Mouse (Mus musculus) adipose tissue, adult 10 weeks (tissue): ENCODE measurements around the gene Hspa1a. TPM values are rescaled to one million over a fixed set of nuclear protein-coding genes. Genes with fewer than 3 reads are reported as not detected.

ENCODE experiments used
- polyA plus RNA-seq: library from polyadenylated mRNA; stranded (reverse); fragments of 350-450 nt; fragmentation: Illumina TruSeq; extraction: RNeasy Lipid Tissue Mini Kit (QIAGEN cat#74804); gene quantifications from one replicate; pipeline ENCODE4 v1.2.3, GENCODE M21; 2014; ENCODE audit warnings: low read depth, low replicate concordance

Hspa1a gene
- 24.3 TPM for polyA plus RNA-seq

DNA sequence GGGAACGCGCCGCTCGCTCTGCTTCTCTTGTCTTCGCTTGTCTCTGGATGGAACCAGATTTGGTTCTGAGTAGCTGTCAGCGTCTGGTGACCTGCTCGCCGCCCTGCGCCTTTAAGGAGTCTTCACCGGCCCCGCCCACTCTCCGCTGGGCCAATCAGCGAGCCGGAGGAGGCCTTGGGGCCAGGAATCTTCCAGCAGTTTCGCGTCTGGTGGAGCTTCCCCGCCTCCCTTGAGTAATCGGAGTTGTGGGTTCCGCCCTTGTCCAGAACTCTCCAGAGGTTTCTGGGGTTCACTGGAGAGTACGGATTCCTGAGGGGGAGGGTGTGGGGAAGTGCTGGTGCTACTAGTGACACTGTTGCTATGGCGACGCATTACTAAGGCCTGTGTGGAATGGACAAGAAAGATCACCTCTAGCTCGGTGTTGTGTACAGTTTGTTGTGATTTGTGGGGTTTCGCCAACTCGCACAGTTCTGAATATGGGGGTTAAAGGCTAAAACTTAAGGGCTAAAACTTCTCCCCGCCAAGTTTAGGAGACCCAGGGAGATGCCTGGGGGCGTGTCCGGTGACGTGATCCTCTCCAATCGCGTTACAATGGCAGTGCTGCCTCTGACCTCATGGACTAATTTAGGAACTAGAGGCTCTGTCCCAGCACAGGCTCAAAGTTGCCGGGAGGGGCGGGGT, at the start of gene Hspa1a, which contains the start of gene Hspa1l:
Hspa1a (minus strand) TSS at position 88 of the 681 bp plus-strand sequence.
Hspa1l (plus strand) TSS at position 635 of the 681 bp plus-strand sequence.

DNA sequence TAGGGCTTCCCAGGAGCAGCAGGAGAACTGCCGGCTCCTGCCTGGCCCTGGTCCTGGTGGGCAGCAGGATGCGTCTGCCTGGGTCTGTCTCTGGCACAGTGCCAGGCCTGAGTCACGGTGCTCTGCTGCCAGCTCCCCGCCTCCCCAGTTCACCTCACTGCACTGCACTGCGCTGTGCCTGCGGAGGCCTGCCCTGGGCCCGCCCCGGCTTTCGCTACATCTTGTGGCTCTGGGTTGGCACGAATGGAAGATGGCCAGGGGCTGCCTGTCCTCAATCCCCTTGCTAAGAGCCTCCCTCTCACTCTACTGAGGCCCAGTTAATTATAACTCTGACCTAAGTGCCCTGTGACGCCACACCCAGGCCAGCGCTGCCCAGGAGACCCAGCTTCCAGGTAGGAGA, 44.4 kb upstream of the Hspa1a start, which contains the start of gene Vwa7:
Vwa7 (plus strand) TSS at position 204 of the 400 bp plus-strand sequence.

GRCm38 (mm10) chr17:35000717-35001451, 28.9 kb upstream of the Hspa1a start, which contains the start of gene Vars:
Gene Vars, plus strand, starts transcription at chr17:35000987.

GRCm38 (mm10) chr17:34981690-34982180, 9.8 kb upstream of the Hspa1a start, which contains the start of gene Lsm2:
Gene Lsm2, plus strand, starts transcription at chr17:34981862.

GRCm38 (mm10) chr17:34969822-34970221, 2.1 kb downstream of the Hspa1a start, which contains the start of gene Gm20481:
Gene Gm20481, plus strand, starts transcription at chr17:34969912.

DNA sequence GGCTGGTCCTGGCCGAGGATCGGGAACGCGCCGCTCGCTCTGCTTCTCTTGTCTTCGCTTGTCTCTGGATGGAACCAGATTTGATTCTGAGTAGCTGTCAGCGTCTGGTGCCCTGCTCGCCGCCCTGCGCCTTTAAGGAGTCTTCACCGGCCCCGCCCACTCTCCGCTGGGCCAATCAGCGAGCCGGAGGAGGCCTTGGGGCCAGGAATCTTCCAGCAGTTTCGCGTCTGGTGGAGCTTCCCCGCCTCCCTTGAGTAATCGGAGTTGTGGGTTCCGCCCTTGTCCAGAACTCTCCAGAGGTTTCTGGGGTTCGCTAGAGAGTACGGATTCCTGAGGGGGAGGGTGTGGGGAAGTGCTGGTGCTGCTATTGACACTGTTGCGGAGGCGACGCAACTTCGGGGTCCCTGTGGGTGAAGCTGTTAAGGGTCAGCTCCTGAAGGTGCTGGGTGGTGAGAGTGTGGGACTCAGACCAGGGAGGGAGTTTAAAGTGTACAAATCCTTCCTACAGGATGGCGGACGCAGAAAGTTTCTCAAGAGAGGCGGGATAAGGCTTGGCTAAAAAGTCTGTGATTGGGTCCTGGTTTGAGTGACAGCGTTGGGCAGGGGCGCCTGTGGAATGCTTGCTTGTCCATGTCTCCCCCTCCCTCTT, 12.7 kb downstream of the Hspa1a start, which contains the start of gene Hspa1b:
Hspa1b (minus strand) TSS at position 109 of the 649 bp plus-strand sequence.

DNA sequence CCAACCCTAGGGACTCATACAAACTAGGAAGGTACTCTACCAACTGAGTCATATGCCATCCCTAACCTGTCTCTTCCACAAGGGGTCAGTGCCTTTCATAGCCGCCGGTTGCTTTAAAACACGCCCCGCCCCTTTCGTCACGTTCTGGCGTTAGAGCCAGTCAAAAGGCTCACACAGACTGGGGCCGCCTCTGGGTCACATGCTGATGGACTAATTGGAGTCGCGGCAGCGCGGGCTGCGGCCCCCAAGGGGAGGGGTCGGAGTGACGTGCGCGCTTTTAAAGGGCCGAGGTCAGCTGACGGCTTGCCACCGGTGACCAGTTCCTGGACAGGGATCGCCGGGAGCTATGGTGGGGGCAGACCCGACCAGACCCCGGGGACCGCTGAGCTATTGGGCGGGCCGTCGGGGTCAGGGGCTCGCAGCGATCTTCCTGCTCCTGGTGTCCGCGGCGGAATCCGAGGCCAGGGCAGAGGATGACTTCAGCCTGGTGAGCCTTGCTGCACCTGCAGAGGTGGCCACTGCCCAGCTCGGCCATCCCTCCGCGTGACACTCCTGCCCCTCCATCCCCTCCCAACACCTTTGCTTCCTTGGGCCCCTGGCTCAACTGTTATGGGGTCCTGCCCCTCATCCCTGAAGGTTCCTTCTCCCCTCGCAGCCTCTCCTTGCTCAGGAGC, 40.8 kb downstream of the Hspa1a start, which contains the start of gene Neu1:
Neu1 (plus strand) TSS at position 193 of the 674 bp plus-strand sequence.

Other genes starting within 250 kb of the Hspa1a start
- 248 TPM for gene C4b, start 228.3 kb downstream of the Hspa1a start, polyA plus RNA-seq
- gene Cyp21a1, start 167.6 kb downstream of the Hspa1a start, polyA plus RNA-seq = 1.4 TPM
- gene Stk19, start 135.2 kb downstream of the Hspa1a start, polyA plus RNA-seq = 45.3 TPM
- 59.7 TPM for gene Dxo, start 135.1 kb downstream of the Hspa1a start, polyA plus RNA-seq
- gene Skiv2l, start 121.9 kb downstream of the Hspa1a start, polyA plus RNA-seq = 45.7 TPM
- gene Nelfe, start 121.8 kb downstream of the Hspa1a start, polyA plus RNA-seq = 75.8 TPM
- 114 TPM for gene Cfb, start 109.6 kb downstream of the Hspa1a start, polyA plus RNA-seq
- 14.4 TPM for gene Zbtb12, start 92.7 kb downstream of the Hspa1a start, polyA plus RNA-seq
- not detected for gene Gm20547, start 90.1 kb downstream of the Hspa1a start, polyA plus RNA-seq
- 104 TPM for gene C2, start 73.9 kb downstream of the Hspa1a start, polyA plus RNA-seq
- 113 TPM for gene Ehmt2, start 73.7 kb downstream of the Hspa1a start, polyA plus RNA-seq
- gene Slc44a4, start 57.7 kb downstream of the Hspa1a start, polyA plus RNA-seq = 39.3 TPM
- 81.9 TPM for gene Neu1, start 40.9 kb downstream of the Hspa1a start, polyA plus RNA-seq
- gene Hspa1b, start 12.9 kb downstream of the Hspa1a start, polyA plus RNA-seq = 47.9 TPM
- not detected for gene Gm20481, start 2.2 kb downstream of the Hspa1a start, polyA plus RNA-seq
- 12.0 TPM for gene Hspa1l, start 547 bp upstream of the Hspa1a start, polyA plus RNA-seq
- gene Lsm2, start 9.7 kb upstream of the Hspa1a start, polyA plus RNA-seq = 23.4 TPM
- 62.8 TPM for gene Vars, start 28.8 kb upstream of the Hspa1a start, polyA plus RNA-seq
- gene Vwa7, start 44.4 kb upstream of the Hspa1a start, polyA plus RNA-seq = 0.96 TPM
- gene Sapcd1, start 55.9 kb upstream of the Hspa1a start, polyA plus RNA-seq = 2.9 TPM
- 4.2 TPM for gene Msh5, start 74.6 kb upstream of the Hspa1a start, polyA plus RNA-seq
- 127 TPM for gene Clic1, start 77.8 kb upstream of the Hspa1a start, polyA plus RNA-seq
- gene Ddah2, start 86.9 kb upstream of the Hspa1a start, polyA plus RNA-seq = 43.7 TPM
- gene Ly6g6c, start 93.2 kb upstream of the Hspa1a start, polyA plus RNA-seq = 2.2 TPM
- gene Mpig6b, start 94.0 kb upstream of the Hspa1a start, polyA plus RNA-seq = 2.4 TPM
- 8.2 TPM for gene Ly6g6e, start 104.7 kb upstream of the Hspa1a start, polyA plus RNA-seq
- 14.6 TPM for gene Ly6g6d, start 105.9 kb upstream of the Hspa1a start, polyA plus RNA-seq
- not detected for gene Ly6g6f, start 113.5 kb upstream of the Hspa1a start, polyA plus RNA-seq
- 106 TPM for gene Abhd16a, start 117.1 kb upstream of the Hspa1a start, polyA plus RNA-seq
- 1,353 TPM for gene Ly6g5c, start 136.1 kb upstream of the Hspa1a start, polyA plus RNA-seq
- 1,252 TPM for gene Ly6g5b, start 143.3 kb upstream of the Hspa1a start, polyA plus RNA-seq
- 14.5 TPM for gene Gpank1, start 149.3 kb upstream of the Hspa1a start, polyA plus RNA-seq
- 234 TPM for gene Csnk2b, start 149.9 kb upstream of the Hspa1a start, polyA plus RNA-seq
- 15.2 TPM for gene D17H6S53E, start 154.2 kb upstream of the Hspa1a start, polyA plus RNA-seq
- not detected for gene Apom, start 159.9 kb upstream of the Hspa1a start, polyA plus RNA-seq
- gene Bag6, start 163.0 kb upstream of the Hspa1a start, polyA plus RNA-seq = 130 TPM
- 229 TPM for gene Prrc2a, start 192.7 kb upstream of the Hspa1a start, polyA plus RNA-seq
- gene Aif1, start 203.9 kb upstream of the Hspa1a start, polyA plus RNA-seq = 21.1 TPM
- 11.5 TPM for gene Lst1, start 216.3 kb upstream of the Hspa1a start, polyA plus RNA-seq
- gene Ltb, start 222.3 kb upstream of the Hspa1a start, polyA plus RNA-seq = 1.9 TPM
- 0.61 TPM for gene Tnf, start 229.9 kb upstream of the Hspa1a start, polyA plus RNA-seq
- gene Lta, start 233.2 kb upstream of the Hspa1a start, polyA plus RNA-seq = not detected
- gene Gm16181, start 248.7 kb upstream of the Hspa1a start, polyA plus RNA-seq = 1.2 TPM